Mouse (Mus musculus) megakaryocyte progenitor cell, adult 5-6 weeks (primary cell): ENCODE measurements around the gene Msl1. TPM values are rescaled to one million over a fixed set of nuclear protein-coding genes. Genes with fewer than 3 reads are reported as not detected.
A peak's percentile ranks its signal among the peaks of the same experiment; 100 is the strongest.

ENCODE experiments used
- ATAC-seq: replicated peaks from 2 replicates; pipeline ENCODE4 v1.8.0; 2016; ENCODE audit warnings: mild to moderate bottlenecking, moderate TSS enrichment, inconsistent platforms; ENCODE audit not compliant: poor library complexity
- total RNA-seq, 2 experiments: library from RNA; stranded (forward) in 1 of 2; stranded (reverse) in 1 of 2; fragments of 157-497, 149-512 nt in 1 of 2; fragments of 200-1000 nt in 1 of 2; gene quantifications; 2 replicates each; pipeline versions ENCODE4 v1.2.3 to v1.2.4; 2015 to 2017

Msl1 gene
- total RNA-seq, 2 experiments from 2014 or later, result 62.0 to 76.3 TPM

GRCm38 (mm10) chr11:98776052-98776764 is 19.1 kb upstream of the Msl1 start:
- no peak for ATAC-seq

GRCm38 (mm10) chr11:98776843-98777590 is 18.3 kb upstream of the Msl1 start:
- no peak for ATAC-seq

GRCm38 (mm10) chr11:98777888-98778287 is 17.4 kb upstream of the Msl1 start:
- ATAC-seq, result no peak

DNA sequence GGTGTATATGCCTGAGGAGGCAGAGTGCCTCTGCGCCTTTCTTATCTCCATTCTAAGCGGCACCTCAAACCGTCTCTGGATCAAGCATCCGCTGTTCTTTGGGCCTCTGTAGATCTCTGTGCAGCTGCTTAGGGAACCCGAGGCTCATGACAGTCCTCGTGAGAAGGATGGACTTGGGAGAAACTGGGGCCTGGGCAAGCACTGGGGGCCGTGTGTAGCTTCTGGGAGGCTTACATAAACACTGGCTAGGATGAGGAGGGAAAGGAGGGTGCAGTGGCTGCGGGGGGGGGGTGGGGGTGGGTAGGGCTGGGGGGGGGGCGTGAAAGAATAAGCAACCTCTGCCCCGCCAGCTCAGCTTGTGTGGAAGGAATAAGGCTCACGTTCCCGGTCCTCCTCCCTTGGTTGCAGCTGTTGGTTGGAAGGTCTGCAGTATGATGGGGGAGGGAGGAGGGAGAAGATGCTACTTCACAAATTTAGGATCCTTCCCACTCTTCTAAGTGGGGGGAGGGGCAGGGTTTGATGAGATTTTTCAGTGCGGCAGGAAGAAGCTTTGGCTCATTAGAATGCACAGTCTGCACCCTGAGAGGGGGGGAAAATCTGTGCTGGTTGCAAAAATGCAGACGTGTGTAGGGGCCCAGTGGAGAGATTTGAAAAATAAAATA is 13.3 kb upstream of the Msl1 start:
- no peak for ATAC-seq

DNA sequence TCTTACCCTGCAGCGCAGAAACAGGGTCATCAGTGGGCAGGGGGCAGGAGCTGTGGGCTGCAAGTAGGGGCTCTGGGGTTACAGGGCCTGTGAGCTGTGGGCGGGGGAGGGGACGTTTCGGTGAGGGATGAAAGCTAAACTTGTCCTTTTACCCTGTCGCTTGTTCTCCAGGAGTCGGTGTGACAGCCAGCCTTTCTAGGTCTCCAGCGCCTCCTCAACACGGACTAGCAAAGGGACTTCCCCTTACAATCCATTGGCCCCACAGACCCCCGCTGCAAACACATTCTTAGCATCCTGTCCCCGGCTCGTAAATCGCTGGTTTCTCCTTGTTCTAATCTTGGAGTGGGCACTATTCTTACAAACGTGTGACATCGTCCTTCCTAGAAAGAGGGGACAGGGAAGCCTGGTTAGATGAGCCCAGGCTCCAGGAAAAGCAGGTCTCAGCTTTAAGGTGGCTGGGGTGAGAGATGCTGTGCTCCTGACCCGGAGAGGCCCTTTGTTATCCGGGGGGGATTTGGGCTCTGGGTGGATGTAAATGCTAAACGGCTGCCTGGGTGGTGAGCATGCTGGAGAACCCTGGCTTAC is 12.6 kb upstream of the Msl1 start:
- ATAC-seq, result no peak

GRCm38 (mm10) chr11:98783236-98783696 is 12.1 kb upstream of the Msl1 start:
- ATAC-seq, result peak; percentile 77

DNA sequence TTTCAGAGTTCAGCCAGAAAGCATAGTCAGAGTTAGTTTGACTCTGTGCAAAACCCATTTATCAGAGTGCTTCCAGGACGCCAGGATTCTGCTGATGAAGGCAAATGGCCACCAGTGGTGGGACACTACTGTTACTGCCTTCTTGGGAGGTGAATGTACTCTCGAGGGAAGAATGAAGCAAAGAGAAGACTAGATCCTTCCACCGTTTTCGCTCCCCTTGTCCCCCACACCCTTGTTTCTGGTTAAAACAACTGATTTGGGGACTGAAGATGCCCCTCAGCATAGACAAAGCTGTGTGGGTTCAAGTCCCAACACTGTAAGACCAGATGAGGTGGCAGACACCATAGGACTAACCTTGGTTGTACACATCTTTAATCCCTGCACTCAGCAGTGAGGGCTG is 11.2 kb upstream of the Msl1 start:
- no peak for ATAC-seq

- ATAC-seq, result no peak
These were observed 10.1 kb upstream of the Msl1 start for GRCm38 (mm10) chr11:98785214-98785613.

DNA sequence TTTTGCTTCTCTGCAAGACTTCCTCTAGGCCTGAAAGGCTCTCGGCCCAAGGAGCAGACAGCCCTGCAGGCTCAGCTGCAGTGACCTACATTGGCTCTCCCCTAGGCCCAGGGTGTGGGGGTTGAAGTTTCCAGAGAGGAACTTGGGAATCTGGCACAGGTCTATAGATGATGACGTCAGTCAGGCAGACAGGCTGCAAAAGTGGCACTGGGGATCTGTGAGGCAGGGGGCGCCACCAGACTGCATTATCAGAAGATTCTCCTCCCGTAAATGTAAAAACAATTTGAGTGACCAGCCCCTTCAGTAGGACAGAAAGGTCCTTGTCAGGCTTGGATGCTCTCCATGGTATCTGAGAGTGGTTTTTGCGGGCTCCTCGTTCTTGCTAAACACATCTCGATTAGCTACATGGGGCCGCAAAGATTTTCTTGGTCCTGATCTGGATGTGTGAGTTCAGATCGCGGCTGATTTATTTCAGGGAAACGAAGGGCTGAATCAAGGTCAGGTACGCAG is 9.5 kb upstream of the Msl1 start:
- no peak for ATAC-seq

GRCm38 (mm10) chr11:98786359-98787214 is 8.7 kb upstream of the Msl1 start:
- peak; percentile 60 for ATAC-seq

- no peak for ATAC-seq
These were observed 8.1 kb upstream of the Msl1 start for GRCm38 (mm10) chr11:98787229-98787628.

- no peak for ATAC-seq
These were observed 7.6 kb upstream of the Msl1 start for GRCm38 (mm10) chr11:98787691-98788090.

DNA sequence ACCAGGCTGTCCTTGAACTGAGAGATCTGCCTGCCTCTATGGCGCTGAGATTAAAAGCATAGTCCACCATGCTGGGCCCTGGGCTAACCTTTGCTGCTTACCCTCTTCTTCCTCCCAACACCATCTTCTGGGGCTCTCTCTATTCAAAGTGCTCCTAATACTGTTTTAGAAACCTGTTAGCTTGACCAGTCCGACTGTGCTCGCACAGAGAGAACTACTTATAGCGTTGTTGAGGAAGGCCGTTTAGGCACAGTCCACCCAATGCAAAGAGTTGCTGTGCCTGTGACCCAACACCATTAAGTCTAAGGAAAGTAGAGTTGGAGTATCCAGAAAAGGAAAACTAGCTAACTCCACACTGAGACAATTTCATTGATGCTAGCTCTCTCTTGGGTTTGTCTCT is 7.2 kb upstream of the Msl1 start:
- ATAC-seq, result no peak

DNA sequence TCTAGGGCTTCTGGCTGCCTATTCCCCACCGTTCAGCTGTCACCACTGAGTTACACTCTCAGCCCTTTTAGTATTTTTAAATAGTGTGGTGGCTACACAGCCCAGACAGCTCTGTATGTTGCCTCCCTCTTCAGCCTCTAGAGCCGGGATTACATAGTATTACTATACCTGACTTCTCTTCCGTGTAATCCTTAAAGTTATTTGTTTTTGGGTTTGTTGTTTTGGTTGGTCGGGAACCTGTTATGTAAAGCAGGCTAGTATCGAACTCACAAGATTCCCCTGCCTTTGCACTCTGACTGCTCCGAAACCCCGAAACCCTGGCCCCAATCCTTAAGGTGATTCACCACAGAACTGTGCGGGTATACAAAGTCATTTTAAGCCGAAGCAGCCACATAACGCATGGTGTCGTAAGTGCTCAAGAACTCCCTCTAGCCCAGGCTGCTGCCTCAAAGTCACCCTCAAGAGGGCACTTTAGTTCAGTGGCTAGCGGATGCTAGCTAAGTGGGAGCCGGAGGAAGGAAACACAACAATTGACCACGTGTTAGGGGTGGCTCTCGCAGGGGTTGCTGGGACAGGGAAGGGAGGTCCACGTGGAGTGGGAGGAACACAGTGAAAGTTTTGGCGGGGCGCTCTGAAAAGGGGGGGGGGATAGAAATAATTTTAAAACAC is 6.6 kb upstream of the Msl1 start:
- peak; percentile 88 for ATAC-seq

DNA sequence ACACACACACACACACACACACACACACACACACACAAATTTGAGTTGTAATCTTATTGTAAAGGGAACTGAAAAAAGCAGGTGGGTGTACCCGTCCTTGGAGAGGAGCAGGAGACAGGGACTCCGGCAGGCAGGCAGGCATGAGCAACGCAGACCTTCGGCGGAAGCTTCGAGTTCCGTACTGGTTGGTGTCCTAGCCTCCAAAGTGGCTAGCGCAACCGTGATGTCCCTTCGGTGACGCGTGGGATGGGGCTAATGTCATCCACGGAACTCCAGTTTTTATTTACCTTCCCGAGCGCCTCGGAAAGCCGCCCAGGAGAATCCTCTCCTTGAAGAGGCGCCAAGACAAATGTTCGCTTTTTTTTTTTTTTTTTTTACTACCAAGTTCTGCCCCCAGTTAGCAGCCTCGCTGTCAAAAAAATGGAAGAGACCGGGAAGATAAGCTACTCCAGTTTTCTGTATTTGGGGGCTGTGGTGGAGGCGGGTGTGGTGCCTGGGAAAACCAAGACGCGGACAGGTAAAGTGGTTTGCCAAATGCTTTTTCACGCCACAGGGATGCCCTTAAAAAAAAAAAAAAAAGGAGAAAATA is 6.0 kb upstream of the Msl1 start:
- peak; percentile 21 for ATAC-seq

- ATAC-seq, result no peak
These were observed 5.5 kb upstream of the Msl1 start for GRCm38 (mm10) chr11:98789824-98790223.

DNA sequence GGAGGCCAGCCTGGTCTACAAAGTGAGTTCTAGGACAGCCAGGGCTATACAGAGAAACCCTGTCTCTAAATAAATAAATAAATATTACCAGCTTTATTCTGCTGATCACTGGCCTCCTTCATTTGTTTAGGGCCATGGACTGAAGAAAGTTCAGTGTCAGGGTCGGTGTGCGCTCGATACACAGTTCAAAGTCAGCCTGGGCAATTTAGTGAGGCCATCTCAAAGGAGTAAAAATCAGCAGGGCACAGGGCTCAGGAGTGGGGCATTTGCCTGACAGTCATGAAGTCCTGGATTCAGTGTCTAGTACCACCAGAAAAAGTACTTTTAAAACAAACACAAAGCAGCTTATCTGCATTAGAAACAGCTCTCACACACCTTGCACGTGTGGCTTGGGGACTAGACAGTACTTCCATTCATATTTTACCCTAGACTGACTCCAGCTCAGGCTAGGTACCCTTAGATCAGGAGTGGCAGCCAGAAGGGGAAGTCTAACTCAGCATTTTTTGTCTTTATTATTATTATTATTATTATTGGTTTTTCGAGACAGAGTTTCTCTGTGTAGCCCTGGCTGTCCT is 4.6 kb upstream of the Msl1 start:
- ATAC-seq, result no peak

GRCm38 (mm10) chr11:98791448-98791847 is 3.9 kb upstream of the Msl1 start:
- ATAC-seq, result no peak

DNA sequence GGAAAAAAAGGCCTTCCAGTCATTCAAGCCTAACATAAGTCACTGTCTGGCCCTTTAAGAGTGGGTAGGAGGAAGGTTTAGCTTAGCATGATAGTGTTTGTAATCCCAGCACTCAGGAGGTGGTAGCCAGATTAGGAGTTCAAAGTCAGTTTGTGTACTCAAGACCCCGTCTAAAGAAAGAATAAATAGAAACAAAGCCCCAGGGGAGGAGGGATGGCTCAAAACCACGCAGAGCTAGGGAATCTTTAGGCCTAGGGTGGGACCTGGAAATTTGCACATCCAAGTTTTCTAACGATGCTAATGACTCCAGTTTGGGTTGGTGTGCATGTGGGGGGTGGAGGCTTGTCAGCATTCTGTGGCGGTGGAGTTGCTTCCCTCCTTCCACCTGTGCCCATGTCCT is 3.2 kb upstream of the Msl1 start:
- ATAC-seq, result no peak
